Mouse (Mus musculus) neutrophil, adult 5-6 weeks (primary cell): Measurements from ENCODE around the gene Nfix. TPM values are rescaled to one million over a fixed set of nuclear protein-coding genes. Genes with fewer than 3 reads are reported as not detected.

Experiments
- ATAC-seq: fragments of 151-379, 151-347 bp; 2 replicates; pipeline ENCODE4 v1.8.0; 2017; ENCODE audit warnings: mild to moderate bottlenecking, moderate TSS enrichment; ENCODE audit not compliant: insufficient number of reproducible peaks, poor library complexity, low FRiP score, severe bottlenecking; ENCODE audit errors: extremely low read depth
- total RNA-seq: library from RNA; stranded (forward); fragments of 200-1000 nt; gene quantifications from 2 replicates; pipeline ENCODE4 v1.2.3, GENCODE M21; 2017

Gene Nfix
- total RNA-seq, 1 experiment from 2014 or later: 1.7 TPM

DNA sequence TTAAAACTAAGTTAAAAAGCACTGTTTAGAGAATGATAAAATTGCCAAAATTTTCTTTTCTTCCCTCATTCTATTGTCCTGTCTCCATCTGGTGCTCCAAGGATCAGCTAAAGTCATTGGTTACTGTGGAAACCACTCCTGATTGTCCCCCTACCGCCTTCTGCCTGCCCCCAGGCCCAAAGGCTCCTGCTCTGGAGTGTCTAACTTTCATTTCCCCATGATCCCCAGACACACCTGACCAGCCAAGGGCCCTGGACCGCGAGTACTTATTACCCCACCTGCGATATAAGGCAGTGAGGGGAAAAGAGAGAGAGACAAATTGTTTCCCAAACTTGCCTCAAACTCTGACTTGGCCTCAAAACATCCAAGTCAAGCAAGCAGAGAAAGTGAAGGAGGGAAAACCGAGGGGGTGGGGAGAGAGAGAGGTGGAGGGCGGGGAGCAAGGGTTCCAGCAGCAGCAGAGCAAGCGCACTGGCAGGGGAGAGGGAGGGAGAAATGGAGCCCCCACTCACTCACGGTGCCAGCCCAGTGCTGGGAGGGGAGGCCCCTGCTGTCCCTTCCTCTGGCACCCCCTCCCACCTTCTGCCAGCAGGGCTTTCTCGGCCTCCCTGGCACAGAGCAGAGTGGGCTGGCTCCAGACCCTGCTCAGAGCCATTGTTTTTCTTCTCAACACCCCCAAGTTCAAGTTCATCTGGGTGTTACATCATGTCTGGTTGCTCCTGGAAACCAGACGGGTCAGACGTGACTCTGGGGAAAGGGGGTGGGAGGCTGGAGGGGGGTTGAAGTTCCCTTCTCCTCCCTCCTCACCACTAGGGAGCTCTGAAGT lies 88.0 kb downstream of the Nfix start:
- ATAC-seq: no peak

DNA sequence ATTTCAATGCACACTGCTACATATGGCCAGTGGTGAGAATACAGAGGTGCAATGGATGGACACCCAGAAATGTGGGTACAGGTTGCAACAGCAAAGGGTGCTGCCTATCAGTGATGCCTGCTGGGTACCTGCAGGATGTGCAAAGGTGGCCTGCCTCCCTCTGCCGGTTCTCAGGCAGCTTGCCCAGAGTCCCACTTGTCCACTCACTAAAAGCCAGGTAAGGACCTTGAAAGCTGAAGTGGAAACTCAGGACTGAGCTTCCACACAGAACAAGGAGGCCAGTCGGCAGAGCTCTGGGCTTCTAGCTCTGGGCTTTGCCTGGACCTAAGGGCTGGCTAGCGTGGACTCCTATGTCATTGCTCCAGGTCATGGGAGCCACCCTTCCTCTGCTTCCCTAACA lies 88.8 kb downstream of the Nfix start:
- ATAC-seq: no peak

DNA sequence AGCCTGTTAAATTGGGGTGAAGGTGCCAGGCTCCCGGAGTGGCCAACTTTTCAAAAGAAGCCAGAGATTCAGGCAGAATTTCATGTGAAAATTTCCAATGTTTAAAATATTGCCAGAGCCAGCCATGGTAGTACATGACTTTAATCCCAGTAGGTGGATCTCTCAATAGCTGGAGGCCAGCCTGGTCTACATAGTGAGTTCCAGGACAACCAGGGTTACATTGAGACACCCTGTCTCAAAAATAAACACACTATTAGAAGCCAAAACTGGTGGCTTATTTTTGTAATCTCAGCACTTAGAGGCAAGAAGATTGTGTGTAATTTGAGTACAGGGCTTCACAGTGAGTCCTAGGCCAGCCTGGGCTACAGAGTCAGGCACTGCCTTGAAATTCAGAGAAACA lies 90.2 kb downstream of the Nfix start:
- no peak for ATAC-seq

DNA sequence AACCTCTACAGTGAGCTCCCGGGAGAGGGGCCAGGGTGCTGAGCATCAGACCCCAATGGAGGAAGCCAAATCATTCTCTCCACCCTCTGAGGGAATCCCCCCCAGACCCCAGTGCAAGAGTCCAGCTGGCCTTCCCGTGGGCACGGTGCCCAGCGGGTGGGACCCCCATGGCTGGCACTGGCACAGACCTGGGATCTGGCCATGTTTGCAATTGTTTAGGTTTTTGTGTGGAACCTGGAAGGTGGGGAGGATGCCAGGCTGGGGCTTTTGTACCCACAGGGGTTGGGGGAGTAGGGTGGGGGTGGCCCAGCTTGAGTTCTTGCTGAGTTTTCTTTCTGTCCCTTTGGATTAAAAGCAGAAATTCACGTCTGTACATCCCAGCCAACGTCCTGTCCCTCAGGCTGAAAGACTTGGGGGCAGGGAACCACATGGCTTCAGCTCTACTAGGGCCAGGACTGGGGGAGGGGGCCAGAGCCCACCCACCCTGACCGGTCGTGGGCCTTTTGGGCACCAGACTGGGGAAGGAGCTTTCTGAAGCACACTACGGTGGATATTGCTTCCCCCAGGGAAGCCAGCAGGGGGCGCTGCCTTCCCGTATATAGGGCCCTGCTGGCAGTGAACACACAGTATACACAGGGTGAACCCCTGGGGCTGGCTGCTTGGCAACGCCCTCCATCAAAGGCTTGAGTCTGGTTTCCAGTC lies 91.2 kb downstream of the Nfix start:
- peak; percentile 66 for ATAC-seq

DNA sequence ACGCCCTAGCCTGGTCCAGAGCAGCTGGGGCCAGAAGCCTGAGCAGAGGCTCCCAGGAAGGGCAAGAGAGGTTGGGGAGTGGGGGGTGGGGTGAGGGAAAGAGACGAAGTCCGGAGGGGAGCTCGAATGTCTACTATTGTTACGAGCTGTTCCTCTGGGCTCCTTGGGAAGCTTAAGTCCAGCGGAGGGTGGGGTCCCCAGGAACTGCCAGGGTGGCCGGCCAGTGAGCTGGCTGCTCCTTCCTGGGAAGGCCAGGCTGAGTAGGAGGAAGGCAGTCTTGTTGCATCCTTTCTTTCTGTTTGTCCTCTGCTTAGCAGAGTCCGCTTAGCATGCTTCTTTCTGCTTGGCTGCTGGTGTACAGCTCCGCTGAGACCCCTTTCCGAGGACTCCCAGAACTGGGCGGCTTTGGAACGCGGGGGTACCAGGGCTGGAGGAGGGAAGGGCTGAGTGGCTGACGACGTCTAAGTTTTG lies 92.0 kb downstream of the Nfix start:
- no peak for ATAC-seq

DNA sequence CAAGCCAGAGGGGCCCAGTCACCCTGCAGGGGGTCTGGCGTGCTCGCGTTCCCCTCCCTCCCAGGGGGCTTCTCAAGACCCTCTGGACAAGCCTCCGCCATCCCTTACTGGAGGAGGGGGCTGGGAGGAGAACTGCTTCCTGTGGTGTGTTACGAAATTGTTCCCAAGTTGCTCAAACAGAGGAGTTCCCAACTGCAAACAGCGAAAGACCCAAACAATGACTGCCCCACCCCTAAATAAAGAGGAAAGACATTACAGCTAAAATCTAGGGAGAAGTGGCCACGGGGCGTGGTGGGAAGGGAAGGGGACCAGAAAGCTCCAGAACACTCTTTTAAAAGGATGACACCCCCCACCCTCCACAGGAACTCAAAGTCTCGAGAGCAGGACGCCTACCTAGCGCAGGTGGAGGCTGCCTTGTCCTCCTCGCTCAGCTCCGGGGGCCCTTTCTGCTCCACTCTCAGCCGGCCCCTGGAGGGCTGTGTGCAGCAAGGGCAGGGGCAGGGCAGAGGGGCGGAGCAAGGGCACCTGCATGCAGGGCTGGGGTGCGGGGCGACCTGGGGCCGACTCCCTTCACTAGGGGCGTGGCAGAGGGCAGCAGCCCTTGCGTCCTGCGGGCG lies 92.8 kb downstream of the Nfix start:
- ATAC-seq: peak; percentile 43

DNA sequence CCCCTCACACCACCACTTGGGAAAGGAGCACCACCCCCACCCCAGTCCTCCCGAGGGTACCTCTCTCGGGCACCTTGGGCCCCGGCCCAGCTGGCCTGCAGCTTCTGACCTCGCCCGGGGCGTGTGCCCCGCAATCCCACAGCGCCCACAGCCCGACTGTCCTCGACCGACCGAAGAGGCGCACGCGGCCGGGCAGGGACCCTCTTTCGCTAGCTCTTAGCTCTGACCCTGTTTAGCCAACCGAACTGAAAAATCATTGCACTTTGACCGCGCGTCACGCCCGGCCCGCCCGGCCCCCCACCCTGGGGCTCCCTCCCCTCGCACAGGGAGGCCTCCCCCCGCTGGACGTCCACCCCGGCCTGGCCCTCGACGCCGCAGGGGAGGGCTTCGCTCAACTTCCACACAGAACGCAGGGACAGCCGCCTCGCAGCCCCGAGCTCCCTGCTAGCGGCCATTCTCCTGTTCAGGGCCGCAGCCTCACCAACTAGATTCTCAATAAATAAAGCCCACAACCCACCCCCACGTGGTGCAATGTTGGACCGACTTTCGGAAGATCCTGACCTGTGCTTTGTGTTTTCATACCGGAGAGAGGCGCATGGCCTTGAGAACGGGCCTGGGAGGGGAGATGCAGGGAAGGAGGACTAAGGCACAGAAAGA lies 93.4 kb downstream of the Nfix start:
- ATAC-seq: no peak

DNA sequence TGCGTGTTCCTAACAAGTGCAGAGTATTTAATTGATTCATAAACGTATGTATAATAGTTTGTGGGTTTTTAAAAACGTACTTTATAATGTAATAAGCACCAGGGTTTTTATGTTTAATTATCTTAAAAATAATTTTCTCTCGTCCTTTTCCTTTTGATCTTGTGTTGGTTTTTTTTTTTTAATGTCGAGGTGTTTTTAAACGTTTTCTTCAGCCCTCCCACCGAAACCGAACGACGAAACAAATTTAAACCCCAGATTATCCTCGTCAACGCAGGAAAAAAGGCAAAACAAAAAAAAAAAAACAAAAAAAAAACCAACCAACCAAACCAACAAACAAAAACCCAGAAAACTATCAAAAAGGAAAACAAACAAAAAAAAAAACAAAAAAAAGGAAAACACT lies 94.2 kb downstream of the Nfix start:
- no peak for ATAC-seq

DNA sequence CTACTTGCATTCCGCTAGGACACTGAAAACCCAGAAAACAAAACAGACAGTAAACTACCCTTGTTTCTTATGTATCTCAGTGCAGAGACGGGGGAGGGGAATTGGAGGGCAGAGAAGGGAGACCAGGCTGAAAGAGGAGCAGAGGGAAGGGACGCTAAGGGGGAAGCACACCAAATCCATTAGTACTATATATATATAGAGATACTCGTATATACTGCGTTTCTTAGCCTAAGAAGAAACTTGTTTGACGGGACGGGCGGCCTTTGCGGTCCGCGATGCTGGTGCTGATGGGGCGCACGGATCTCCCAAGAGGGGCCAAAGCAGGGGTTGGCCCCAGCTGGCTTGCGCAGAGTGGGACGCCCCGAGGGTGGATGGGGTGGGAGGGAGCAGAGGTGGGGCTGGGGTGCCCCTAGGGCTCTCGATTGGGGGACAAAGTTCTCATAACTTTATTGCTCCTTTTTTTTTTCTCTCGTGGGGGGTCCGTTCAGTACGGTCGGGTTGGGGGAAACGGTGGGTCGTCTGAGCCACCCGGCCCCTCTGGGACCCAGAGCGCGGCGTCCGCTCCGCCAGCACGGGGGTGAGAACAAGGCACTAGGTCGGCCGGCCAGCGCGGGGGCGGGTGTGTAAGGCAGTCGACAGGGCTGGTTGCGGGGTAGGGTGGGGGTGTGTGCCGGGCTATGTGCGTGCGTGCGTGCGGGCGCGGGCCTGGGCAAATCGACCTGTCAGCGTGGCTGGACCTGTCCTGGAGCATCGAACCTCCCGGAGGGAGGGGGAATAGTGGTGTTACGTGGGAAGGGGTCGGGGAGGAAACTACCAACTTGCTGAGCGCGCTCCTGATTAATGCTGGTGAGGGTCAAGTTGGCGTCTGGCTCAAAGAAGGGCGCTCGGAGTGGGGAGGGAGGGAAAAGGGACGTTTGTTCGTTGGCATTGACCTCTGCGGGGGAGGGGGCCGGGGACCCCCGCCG lies 95.0 kb downstream of the Nfix start:
- ATAC-seq: no peak

DNA sequence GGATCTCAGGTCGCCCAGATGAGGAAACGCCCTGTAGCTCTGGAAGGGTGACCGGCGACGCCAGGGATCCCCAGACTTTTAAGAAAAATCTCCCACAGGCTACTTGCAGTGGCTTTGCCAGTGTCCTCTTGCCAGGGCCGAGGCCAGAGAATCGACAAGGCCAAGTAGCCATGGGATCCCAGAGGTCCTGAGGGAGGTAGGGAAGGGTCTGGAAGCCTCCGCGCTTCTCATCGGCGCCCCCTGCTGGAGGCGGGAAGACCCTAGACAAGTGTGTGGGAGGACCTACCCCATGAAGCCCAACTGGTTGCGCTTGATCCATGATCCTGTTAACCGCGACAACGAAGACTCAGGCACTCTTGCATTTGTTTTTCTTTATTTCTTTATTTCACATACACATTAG lies 95.8 kb downstream of the Nfix start:
- no peak for ATAC-seq

DNA sequence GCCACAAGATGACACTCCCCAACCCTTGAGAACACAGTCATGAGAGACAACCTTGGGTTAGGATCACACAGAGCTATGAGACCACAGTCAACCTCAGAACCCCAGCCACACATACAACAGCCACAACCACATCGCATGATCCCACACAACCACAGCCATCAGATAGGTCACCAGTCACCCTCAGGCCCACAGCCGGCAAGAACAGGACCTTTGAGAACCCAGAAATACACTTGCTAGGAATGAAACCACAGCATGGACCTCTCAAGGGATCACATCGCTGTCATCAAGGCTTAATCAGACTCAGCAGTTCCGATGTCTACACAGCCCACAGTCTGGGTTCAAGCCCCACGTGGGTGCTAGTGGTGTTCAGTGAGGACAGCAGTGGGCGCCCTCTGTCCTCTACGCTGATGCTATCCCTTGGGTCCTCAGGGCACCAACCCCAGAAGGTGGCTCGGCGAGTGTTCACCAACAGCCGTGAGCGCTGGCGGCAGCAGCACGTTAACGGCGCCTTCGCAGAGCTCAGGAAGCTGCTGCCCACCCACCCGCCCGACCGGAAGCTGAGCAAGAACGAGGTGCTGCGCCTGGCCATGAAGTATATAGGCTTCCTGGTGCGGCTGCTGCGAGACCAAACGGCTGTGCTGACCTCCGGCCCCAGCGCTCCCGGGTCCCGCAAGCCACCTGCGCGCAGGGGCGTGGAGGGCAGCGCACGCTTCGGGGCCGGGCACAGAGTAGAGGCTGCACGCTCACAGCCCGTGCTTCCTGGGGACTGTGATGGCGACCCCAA lies 96.5 kb downstream of the Nfix start:
- ATAC-seq: no peak

DNA sequence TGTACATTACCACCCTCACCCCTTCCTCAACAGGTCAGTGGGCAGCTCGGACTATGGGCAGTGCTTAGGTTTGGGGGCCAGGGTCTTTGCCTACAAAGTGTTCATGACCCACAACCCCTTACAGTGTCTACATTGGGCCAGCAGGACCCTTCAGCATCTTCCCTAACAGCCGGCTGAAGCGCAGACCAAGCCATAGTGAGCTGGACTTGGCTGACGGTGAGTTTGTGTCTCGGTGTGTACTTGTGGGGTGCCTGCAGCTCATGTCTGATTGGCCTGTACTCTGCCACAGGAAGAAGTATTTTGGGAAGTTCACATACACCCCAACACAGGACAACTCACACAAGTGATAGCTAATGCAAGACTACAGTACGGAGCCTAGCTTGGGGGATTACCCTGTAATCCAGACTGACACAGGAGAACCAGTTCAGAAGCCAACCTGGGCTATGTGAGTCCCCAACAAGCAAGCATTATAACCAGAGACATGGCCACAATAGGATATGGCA lies 97.1 kb downstream of the Nfix start:
- ATAC-seq: no peak

DNA sequence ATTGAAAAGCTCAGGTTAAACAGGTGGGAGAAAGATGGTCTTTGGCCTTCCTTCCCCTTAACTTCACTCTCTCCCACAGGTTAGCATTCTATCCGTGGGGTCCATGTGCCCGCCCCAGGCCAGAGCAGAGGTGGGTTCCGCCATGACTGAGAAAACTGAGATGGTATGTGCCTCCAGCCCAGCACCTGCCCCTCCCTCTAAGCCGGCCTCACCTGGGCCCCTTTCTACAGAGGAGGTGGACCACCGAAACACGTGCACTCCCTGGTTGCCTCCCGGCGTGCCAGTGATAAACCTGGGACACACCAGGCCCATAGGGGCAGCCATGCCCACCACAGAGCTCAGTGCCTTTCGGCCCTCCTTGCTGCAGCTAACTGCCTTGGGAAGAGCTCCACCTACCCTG lies 97.6 kb downstream of the Nfix start:
- no peak for ATAC-seq

DNA sequence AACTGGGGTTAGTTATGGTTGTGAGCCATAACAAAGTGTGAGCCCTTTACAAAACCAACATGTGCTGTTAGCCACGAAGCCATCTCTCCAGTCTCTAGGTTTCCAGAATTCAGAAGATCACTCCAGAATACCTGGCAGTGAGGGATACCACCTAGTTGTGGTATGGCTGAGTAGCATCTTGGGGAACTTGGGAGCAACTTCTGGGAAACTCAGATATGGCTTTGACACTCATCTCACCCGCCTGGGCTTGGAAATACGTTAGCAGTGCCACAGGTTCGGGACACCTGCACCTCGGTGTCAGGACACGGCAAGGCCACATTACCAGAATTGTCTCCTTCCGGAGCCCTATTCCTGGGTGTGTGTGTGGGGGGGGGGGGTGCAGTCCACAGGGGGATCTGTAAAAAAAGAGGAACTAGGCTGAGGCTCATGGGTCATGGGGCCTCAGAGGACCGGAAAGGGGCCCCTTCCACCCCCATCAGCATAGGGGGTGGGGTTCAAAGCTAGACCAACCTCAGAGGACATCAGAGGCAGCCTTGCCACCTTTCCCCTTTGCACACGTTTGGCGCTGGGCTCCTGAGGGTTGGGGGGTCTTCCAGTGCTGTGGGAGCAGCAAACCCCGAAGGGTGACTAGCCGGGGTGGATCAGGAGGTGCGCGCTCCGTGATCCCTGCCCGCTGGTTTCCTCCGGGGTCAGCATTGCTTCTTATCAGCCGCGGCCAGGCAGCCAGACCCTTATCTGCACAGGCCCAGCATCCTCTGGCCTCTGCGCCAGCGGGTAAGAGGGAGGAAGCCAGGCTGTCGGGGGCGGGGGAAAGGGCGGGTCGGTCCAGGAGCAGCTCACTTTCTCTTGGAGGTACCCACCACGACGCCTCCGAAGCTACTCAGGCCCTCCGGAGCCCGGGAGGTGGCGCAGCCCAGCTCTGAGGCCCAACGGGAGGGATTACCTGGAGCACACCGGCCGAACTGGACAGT lies 98.9 kb downstream of the Nfix start, which contains the start of gene Lyl1:
Lyl1 (plus strand) TSS at position 517 of the 971 bp plus-strand sequence.
- ATAC-seq: peak; percentile 39

DNA sequence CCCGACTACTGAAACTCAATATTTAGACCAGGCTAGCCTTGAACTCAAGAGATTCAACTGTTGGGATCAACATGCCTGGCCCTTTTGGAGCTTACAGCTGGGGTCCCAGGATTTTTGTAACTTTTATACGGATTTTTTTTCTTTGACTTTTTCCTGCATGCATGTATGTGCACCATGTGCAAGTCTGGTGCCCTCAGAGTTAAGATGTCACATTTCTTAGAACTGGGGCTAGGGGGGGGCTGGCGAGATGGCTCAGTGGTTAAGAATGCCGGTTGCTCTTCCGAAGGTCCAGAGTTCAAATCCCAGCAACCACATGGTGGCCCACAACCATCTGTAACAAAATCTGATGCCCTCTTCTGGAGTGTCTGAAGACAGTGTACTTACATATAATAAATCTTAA lies 99.6 kb downstream of the Nfix start:
- ATAC-seq: no peak

DNA sequence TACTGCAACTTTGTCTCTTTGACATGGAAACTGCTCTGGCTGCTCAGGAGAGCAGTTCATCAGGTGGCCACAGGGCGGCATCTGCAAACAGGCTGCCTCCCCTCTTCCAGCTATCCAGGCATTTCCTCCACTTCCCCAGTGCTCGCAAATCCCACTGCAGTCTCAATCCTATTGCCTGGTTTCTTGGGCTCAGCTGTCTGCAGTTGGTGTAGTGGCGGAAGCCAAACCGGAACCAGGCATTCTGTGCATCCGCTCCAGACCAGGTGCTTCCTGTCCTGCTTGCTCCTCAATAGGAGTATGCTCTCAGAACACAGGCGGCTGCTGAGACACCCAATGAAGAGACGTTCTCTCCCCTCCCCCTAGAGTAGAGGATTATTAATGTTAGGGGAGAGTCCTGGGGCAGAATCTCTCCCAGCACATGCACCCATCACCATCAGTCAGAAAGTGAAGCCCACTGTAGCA lies 100.3 kb downstream of the Nfix start:
- peak; percentile 35; the same call in 1 of the 2 replicates for ATAC-seq
